Mouse (Mus musculus): Measurements from ENCODE around the gene Elovl5. TPM values are rescaled to one million over a fixed set of nuclear protein-coding genes. Genes with fewer than 3 reads are reported as not detected.

Elovl5 gene
- polyA plus RNA-seq, 1 experiment = 115 TPM

DNA sequence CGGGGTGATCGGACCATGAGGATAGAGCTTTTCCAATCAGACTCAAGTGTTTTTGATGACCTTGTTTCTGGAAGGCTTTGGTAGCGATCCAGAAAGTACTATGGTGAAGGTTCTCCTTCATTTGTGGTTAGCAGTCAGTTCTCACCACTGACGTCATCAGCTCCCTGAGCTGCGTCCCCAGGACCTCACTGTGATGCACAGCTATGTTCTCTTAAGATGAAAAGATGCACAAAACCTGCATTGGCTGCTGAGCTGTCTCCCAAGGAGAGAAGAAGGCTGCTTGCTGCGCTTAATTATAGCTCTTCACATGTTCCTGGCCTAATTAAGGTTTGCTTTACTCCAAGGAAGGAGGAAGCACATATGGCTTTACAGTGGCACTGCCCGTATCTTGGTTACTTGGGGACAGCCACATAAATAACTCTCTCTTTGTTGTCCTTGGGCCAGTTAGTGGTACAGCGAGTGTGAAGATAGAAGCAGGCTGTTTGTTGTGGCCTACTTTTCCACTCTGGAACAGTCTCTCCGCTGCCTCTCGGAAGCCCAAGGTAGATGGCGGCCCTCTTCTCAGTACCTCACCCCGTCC, 50.5 kb downstream of the Elovl5 start:
- TF ChIP-seq POLR2A (IDR thresholded peaks at IDR 0.05; ENCODE audit: insufficient read depth, low read length) (no peak), CTCF (IDR thresholded peaks at IDR 0.05; ENCODE audit: low read depth, low read length) (no peak), EP300 (IDR thresholded peaks at IDR 0.05; ENCODE audit: insufficient read depth, low read depth, low read length) (no peak)
- no peaks in the 10 kb centered on the region for H3K36me3 ChIP-seq (ENCODE audit: control insufficient read depth, insufficient read depth, low read length, poor library complexity, severe bottlenecking)

DNA sequence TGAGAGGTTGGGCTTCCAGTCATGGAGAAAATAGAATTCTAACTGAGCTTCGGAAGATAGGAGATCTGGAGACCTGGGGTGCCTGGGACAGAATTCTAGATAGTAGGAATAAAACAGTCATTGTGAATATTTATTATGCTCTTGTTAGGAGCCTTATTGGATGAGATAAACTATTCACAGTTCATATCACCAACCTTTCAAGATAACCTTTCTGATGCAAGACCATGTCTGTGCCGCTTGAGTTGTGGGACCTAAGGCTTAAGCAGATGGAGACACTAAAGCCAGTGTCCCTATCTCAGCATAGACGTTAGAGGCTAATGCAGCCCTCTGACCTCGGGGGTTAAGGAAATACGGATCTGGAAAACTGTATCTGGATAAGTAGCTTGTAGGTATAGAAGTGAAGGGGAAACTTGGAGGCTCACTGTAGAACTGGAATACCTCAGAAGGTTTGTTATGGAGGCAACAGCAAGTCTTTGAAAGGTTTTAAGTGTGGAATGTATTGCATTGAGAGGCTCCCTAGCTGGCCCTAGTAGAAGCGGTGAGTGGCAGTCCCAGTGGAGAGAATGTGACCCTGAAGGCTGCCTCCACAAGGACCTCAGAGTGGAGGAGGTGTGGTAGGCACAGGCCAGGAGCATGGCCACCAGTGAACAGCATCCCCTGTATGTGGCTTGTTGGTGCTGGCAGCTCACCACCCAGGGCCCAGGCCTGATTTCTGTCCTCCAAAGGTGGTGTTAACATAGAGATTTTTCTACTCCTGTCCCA, 52.2 kb downstream of the Elovl5 start:
- Histone ChIP-seq H3K9ac (ENCODE audit: low read depth, poor library complexity, severe bottlenecking) (no peak overlapping the region), H3K27ac (ENCODE audit: insufficient read depth, low read length) (no peak overlapping the region), H3K4me1 (ENCODE audit: control insufficient read depth, insufficient read depth, low read length) (peaks cover 3% of the 10 kb centered on the region), H3K27me3 (ENCODE audit: control insufficient read depth, insufficient read depth, low read length, poor library complexity, severe bottlenecking) (no peaks in the 10 kb centered on the region), H3K9me3 (replicated peaks; ENCODE audit: control insufficient read depth, insufficient read depth, low read length, poor library complexity, severe bottlenecking) (no peaks in the 10 kb centered on the region), H3K36me3 (ENCODE audit: control insufficient read depth, insufficient read depth, low read length, poor library complexity, severe bottlenecking) (no peaks in the 10 kb centered on the region), H3K4me3 (ENCODE audit: low read depth, low read length) (no peak overlapping the region)
- TF ChIP-seq CTCF (IDR thresholded peaks at IDR 0.05; ENCODE audit: low read depth, low read length) (no peak), POLR2A (IDR thresholded peaks at IDR 0.05; ENCODE audit: insufficient read depth, low read length) (no peak), EP300 (IDR thresholded peaks at IDR 0.05; ENCODE audit: insufficient read depth, low read depth, low read length) (no peak)

More for the DNA sequence above, 50.5 kb downstream of the Elovl5 start:
- no peak overlapping the region for H3K4me3 ChIP-seq (ENCODE audit: low read depth, low read length)
- no peaks in the 10 kb centered on the region for H3K9me3 ChIP-seq (replicated peaks; ENCODE audit: control insufficient read depth, insufficient read depth, low read length, poor library complexity, severe bottlenecking)
- H3K9ac ChIP-seq (ENCODE audit: low read depth, poor library complexity, severe bottlenecking) = no peak overlapping the region
- H3K4me1 ChIP-seq (ENCODE audit: control insufficient read depth, insufficient read depth, low read length) = peaks cover 3% of the 10 kb centered on the region
- no peaks in the 10 kb centered on the region for H3K27me3 ChIP-seq (ENCODE audit: control insufficient read depth, insufficient read depth, low read length, poor library complexity, severe bottlenecking)
- H3K27ac ChIP-seq (ENCODE audit: insufficient read depth, low read length) = no peak overlapping the region

DNA sequence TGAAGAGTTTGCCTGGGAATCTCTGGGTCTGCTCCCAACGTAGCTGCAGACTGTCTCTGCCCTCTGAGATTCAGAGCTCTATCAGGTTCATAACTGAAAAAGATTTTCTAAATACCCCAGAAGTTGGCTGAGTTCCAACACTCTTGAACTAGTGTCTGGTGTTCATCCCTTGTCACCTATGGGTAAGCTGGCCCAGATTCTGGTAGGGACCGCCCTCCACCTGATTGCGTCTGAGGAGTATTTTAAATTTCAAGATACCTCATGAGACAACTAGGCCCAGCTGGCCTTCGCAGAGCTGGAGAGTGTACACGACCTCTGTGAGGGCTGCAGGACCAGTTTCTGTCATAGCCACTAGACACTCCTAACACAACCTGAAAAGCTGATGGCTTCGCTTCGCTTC, 61.8 kb downstream of the Elovl5 start:
- Histone ChIP-seq H3K4me3 (ENCODE audit: low read depth, low read length) (no peak overlapping the region), H3K4me1 (ENCODE audit: control insufficient read depth, insufficient read depth, low read length) (no peaks in the 10 kb centered on the region), H3K27ac (ENCODE audit: insufficient read depth, low read length) (no peak overlapping the region), H3K36me3 (ENCODE audit: control insufficient read depth, insufficient read depth, low read length, poor library complexity, severe bottlenecking) (peaks cover 40% of the 10 kb centered on the region), H3K9ac (ENCODE audit: low read depth, poor library complexity, severe bottlenecking) (no peak overlapping the region), H3K27me3 (ENCODE audit: control insufficient read depth, insufficient read depth, low read length, poor library complexity, severe bottlenecking) (no peaks in the 10 kb centered on the region), H3K9me3 (replicated peaks; ENCODE audit: control insufficient read depth, insufficient read depth, low read length, poor library complexity, severe bottlenecking) (no peaks in the 10 kb centered on the region)
- TF ChIP-seq POLR2A (IDR thresholded peaks at IDR 0.05; ENCODE audit: insufficient read depth, low read length) (no peak), EP300 (IDR thresholded peaks at IDR 0.05; ENCODE audit: insufficient read depth, low read depth, low read length) (no peak), CTCF (IDR thresholded peaks at IDR 0.05; ENCODE audit: low read depth, low read length) (no peak)

DNA sequence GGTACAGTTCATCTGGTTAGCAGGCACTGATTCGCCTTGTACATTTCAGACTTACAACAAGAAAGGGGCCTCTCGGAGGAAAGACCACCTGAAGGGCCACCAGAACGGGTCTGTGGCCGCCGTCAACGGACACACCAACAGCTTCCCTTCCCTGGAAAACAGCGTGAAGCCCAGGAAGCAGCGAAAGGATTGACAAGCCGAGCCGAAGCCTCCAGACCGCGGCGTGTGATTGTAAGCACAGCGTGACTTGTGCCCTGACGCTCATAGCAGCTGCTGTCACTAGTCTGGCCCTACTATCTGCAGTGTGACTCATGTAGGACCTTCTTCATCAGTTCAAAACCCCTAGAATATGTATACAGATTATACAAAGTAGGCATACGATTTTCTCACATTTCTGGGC, 65.5 kb downstream of the Elovl5 start:
- peaks cover 28% of the 10 kb centered on the region for H3K36me3 ChIP-seq (ENCODE audit: control insufficient read depth, insufficient read depth, low read length, poor library complexity, severe bottlenecking)

DNA sequence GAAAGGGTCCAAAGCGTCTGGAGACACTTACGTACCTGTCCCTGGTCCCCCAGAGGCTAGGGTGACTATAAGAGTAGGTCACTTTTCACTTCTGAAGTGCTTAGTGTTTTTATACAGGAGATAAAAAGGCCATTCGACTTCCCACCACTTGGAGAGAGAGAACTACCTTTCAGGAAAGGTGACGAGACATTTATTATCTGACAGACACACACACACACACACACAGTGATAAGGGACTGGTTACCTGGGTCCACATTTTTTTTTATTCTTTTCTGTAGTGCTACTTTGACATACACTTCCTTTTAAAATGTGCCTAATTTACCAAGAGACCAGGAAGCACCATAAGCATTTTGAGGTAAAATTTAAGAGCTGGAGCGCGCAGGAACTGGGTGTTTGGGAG, 66.4 kb downstream of the Elovl5 start:
- no peak overlapping the region for H3K27ac ChIP-seq (ENCODE audit: insufficient read depth, low read length)
- peaks cover 26% of the 10 kb centered on the region for H3K36me3 ChIP-seq (ENCODE audit: control insufficient read depth, insufficient read depth, low read length, poor library complexity, severe bottlenecking)
- H3K9me3 ChIP-seq (replicated peaks; ENCODE audit: control insufficient read depth, insufficient read depth, low read length, poor library complexity, severe bottlenecking) = no peaks in the 10 kb centered on the region
- H3K4me1 ChIP-seq (ENCODE audit: control insufficient read depth, insufficient read depth, low read length) = peaks cover 2% of the 10 kb centered on the region
- TF ChIP-seq CTCF (IDR thresholded peaks at IDR 0.05; ENCODE audit: low read depth, low read length) (no peak), POLR2A (IDR thresholded peaks at IDR 0.05; ENCODE audit: insufficient read depth, low read length) (no peak), EP300 (IDR thresholded peaks at IDR 0.05; ENCODE audit: insufficient read depth, low read depth, low read length) (no peak)
- H3K27me3 ChIP-seq (ENCODE audit: control insufficient read depth, insufficient read depth, low read length, poor library complexity, severe bottlenecking) = no peaks in the 10 kb centered on the region
- no peak overlapping the region for H3K9ac ChIP-seq (ENCODE audit: low read depth, poor library complexity, severe bottlenecking)
- H3K4me3 ChIP-seq (ENCODE audit: low read depth, low read length) = no peak overlapping the region

More for the DNA sequence above, 65.5 kb downstream of the Elovl5 start:
- H3K27ac ChIP-seq (ENCODE audit: insufficient read depth, low read length) = no peak overlapping the region
- H3K9me3 ChIP-seq (replicated peaks; ENCODE audit: control insufficient read depth, insufficient read depth, low read length, poor library complexity, severe bottlenecking) = no peaks in the 10 kb centered on the region
- no peaks in the 10 kb centered on the region for H3K27me3 ChIP-seq (ENCODE audit: control insufficient read depth, insufficient read depth, low read length, poor library complexity, severe bottlenecking)
- H3K4me1 ChIP-seq (ENCODE audit: control insufficient read depth, insufficient read depth, low read length) = peaks cover 2% of the 10 kb centered on the region
- H3K9ac ChIP-seq (ENCODE audit: low read depth, poor library complexity, severe bottlenecking) = no peak overlapping the region
- TF ChIP-seq POLR2A (IDR thresholded peaks at IDR 0.05; ENCODE audit: insufficient read depth, low read length) = no peak
- TF ChIP-seq CTCF (IDR thresholded peaks at IDR 0.05; ENCODE audit: low read depth, low read length) = no peak
- no peak for TF ChIP-seq EP300 (IDR thresholded peaks at IDR 0.05; ENCODE audit: insufficient read depth, low read depth, low read length)
- no peak overlapping the region for H3K4me3 ChIP-seq (ENCODE audit: low read depth, low read length)

DNA sequence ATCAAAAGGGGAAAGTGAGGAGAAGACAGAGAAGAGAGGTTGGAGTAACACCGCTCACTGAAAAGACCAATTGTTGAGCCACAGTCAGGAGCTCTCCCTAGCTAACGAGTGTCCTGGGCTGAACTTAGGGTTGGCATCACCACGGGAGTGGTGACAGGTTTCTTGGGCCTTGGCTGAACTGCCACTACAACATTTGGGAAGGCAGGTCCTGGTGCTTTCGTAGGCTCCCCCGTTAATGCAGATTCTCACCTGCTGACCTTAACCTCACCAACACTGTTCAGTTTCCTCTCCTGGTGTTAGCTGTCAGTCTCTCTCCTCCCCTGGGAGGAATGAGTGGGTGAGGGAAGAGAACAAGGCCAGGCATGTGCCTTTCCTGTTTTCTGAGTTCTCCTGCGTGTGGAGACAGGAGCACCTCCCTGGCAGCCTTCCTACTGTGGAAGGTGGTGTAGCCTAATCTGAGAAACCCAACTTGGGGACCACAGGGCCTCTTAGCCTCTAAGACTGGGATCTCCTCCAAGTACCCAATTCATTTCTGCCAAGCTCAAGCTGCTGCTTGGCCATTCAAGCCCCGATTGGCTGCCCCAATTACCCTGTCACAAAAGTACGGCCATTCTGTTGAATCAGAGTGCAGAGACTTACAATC, 69.1 kb downstream of the Elovl5 start:
- Histone ChIP-seq H3K36me3 (ENCODE audit: control insufficient read depth, insufficient read depth, low read length, poor library complexity, severe bottlenecking) (peaks cover 12% of the 10 kb centered on the region), H3K9me3 (replicated peaks; ENCODE audit: control insufficient read depth, insufficient read depth, low read length, poor library complexity, severe bottlenecking) (no peaks in the 10 kb centered on the region), H3K4me3 (ENCODE audit: low read depth, low read length) (no peak overlapping the region), H3K27me3 (ENCODE audit: control insufficient read depth, insufficient read depth, low read length, poor library complexity, severe bottlenecking) (no peaks in the 10 kb centered on the region), H3K27ac (ENCODE audit: insufficient read depth, low read length) (no peak overlapping the region), H3K4me1 (ENCODE audit: control insufficient read depth, insufficient read depth, low read length) (peaks cover 2% of the 10 kb centered on the region), H3K9ac (ENCODE audit: low read depth, poor library complexity, severe bottlenecking) (no peak overlapping the region)
- TF ChIP-seq POLR2A (IDR thresholded peaks at IDR 0.05; ENCODE audit: insufficient read depth, low read length) (no peak), EP300 (IDR thresholded peaks at IDR 0.05; ENCODE audit: insufficient read depth, low read depth, low read length) (no peak), CTCF (IDR thresholded peaks at IDR 0.05; ENCODE audit: low read depth, low read length) (no peak)

All from ES-Bruce4 (cell line).